19 mouse cellular contexts compared by ENCODE assay signal in the genomic region with DNA sequence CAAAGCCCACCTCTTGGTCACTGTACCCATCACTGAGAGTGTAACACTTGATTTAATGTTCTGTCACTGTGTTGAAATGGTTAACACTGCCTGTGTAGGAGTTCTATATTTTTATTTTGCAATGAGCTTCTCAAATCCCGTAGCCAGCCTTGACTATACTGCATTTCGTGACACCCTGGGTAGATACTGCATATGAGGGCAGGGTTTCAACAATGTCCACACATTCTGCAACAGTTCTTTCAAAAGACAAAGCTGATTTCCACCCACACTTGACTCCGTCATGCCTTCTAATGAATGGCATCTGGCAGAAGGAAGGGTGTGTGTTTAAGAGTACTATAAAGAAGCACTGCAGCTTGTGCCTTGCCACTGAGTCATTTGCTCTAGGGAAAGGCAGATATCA. TPM values are rescaled to one million over a fixed set of nuclear protein-coding genes. Genes with fewer than 3 reads are reported as not detected.
"Had no signal": no experiment of that assay in that cellular context is flagged by ENCODE, and none has a peak within 500 bp of the region (broad histone marks: within the 10 kb centered on the region; RNA-seq: fewer than 3 reads in every experiment).

No protein-coding gene starts in this region.

- H3K27ac ChIP-seq: midbrain, embryonic 10.5 days; midbrain, embryonic 13.5 days; neural tube, embryonic 13.5 days; neural tube, embryonic 15.5 days had no signal

- H3K27me3 ChIP-seq: midbrain, embryonic 13.5 days; neural tube, embryonic 13.5 days; neural tube, embryonic 15.5 days had no signal

- DNase-seq: lung, adult 18-20 months; lung, embryonic 14.5 days; lung, postnatal 10 days; lung, postnatal 4 days; retina, postnatal 1 day; right cerebral cortex, adult 18-20 months; right cerebral cortex, postnatal 25 days; right cerebral cortex, postnatal 4 days; spleen, adult 18-20 months; thymus, adult 2 months; thymus, postnatal 25 days; thymus, postnatal 4 days had no signal

- H3K9me3 ChIP-seq: midbrain, embryonic 10.5 days; midbrain, embryonic 13.5 days; neural tube, embryonic 13.5 days; neural tube, embryonic 15.5 days had no signal

- ATAC-seq: midbrain, embryonic 13.5 days; midbrain, embryonic 16.5 days had no signal

- H3K4me3 ChIP-seq: midbrain, embryonic 10.5 days; midbrain, embryonic 13.5 days; myocyte; neural tube, embryonic 13.5 days; neural tube, embryonic 15.5 days had no signal

- H3K4me1 ChIP-seq: midbrain, embryonic 13.5 days; neural tube, embryonic 13.5 days; neural tube, embryonic 15.5 days had no signal

- H3K36me3 ChIP-seq: midbrain, embryonic 10.5 days; midbrain, embryonic 13.5 days; neural tube, embryonic 13.5 days; neural tube, embryonic 15.5 days had no signal

- H3K9ac ChIP-seq: lung, embryonic 14.5 days; midbrain, embryonic 13.5 days; neural tube, embryonic 13.5 days; neural tube, embryonic 15.5 days had no signal

- H3K4me2 ChIP-seq: lung, embryonic 14.5 days; midbrain, embryonic 13.5 days; neural tube, embryonic 13.5 days; neural tube, embryonic 15.5 days had no signal

RNA-seq across cellular contexts. Expression of a gene that starts 17.0 kb away (rescaled TPM):
- total RNA-seq: megakaryocyte-erythroid progenitor cell, adult 5-6 weeks had no signal

RNA-seq across cellular contexts. Expression of a gene that starts 54.1 kb away (rescaled TPM):
- polyA plus RNA-seq: myocyte had no signal
